Mouse (Mus musculus): ENCODE measurements around the gene Bcl2a1c. TPM values are rescaled to one million over a fixed set of nuclear protein-coding genes. Genes with fewer than 3 reads are reported as not detected.

The Bcl2a1c gene
- polyA plus RNA-seq, 1 experiment from 2014 or later = not detected

DNA sequence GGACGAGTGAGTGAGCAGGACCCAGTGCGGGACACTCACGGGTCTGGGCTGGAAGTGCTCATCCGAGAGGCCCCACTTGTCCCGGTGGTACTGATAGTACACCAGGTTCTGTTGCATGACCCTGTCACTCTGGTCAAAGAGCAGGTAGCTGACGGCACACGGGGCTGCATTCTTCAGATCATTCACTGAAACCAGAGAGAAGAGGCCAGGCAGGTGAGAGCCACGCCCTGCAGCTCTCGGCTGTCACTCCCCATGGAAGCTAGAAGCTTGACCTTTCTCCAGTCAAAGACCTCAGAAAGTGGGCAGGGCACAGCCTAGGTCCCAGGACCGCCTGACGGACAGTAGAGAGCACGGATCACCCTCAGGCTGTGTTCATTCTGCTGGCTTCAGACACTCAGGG, 49.9 kb downstream of the Bcl2a1c start:
- ATAC-seq = peak; percentile 50
- H3K9me3 ChIP-seq = no peaks in the 10 kb centered on the region
- H3K4me1 ChIP-seq (replicated peaks) = peaks cover 6% of the 10 kb centered on the region; the same call in 1 of the 2 replicates
- 70% methylated on average over 12 of the region's 12 CpGs for WGBS
- H3K4me2 ChIP-seq (replicated peaks) = no peak overlapping the region; the same call in 1 of the 2 replicates
- H3K27me3 ChIP-seq (replicated peaks) = no peaks in the 10 kb centered on the region
- peak overlapping the region; percentile 78 for H3K27ac ChIP-seq
- 0 out of 2 replicates have a peak, but pooled peaks cover 6% of the 10 kb centered on the region for H3K36me3 ChIP-seq
- H3K9ac ChIP-seq = no peak overlapping the region
- no peak overlapping the region for H3K4me3 ChIP-seq (replicated peaks)

Other genes with a start within 250 kb of the Bcl2a1c start
- gene Crtap, start 60.5 kb downstream of the Bcl2a1c start, polyA plus RNA-seq (2015; fragmentation: Nextera tagmentation; extraction: Ambion mirVana) = 107 and 110 TPM in 2 replicates
- 157 and 179 TPM in 2 replicates for gene Glb1, start 70.9 kb downstream of the Bcl2a1c start, polyA plus RNA-seq (2015; fragmentation: Nextera tagmentation; extraction: Ambion mirVana)
- gene Tmppe, start 71.0 kb downstream of the Bcl2a1c start, polyA plus RNA-seq (2015; fragmentation: Nextera tagmentation; extraction: Ambion mirVana) = 18.3 and 22.1 TPM in 2 replicates
- gene Ccr4, start 174.8 kb downstream of the Bcl2a1c start, polyA plus RNA-seq (2015; fragmentation: Nextera tagmentation; extraction: Ambion mirVana) = 0.56 and 0.63 TPM in 2 replicates
- 0.48 and 0.58 TPM in 2 replicates for gene C130032M10Rik, start 185.6 kb downstream of the Bcl2a1c start, polyA plus RNA-seq (2015; fragmentation: Nextera tagmentation; extraction: Ambion mirVana)
- 4.1 TPM in 2 replicates for gene Trim71, start 234.2 kb downstream of the Bcl2a1c start, polyA plus RNA-seq (2015; fragmentation: Nextera tagmentation; extraction: Ambion mirVana)

All from intestine, embryonic 15.5 days (tissue).